Mouse (Mus musculus) 3134 (cell line): Measurements from ENCODE around the gene 1700109H08Rik.
"Not testable (repeated sequence)": the region's sequence is repeated elsewhere in the genome, so short reads cannot be mapped to it uniquely, and the experiment has no call there.

Source experiments
- DNase-seq: peaks from one replicate; pipeline ENCODE4 v3.0.0-alpha.2; 2011; ENCODE audit warnings: low spot score; ENCODE audit not compliant: insufficient read length; ENCODE audit errors: extremely low read depth

The 1700109H08Rik gene

GRCm38 (mm10) chr5:3571266-3571665 is at the start of gene 1700109H08Rik:
Gene 1700109H08Rik, plus strand, starts transcription at chr5:3571566.
- no peak for DNase-seq

GRCm38 (mm10) chr5:3521741-3522140 is 49.6 kb upstream of the 1700109H08Rik start:
- no peak for DNase-seq

GRCm38 (mm10) chr5:3522826-3523225 is 48.5 kb upstream of the 1700109H08Rik start:
- no peak for DNase-seq

- no peak for DNase-seq
Measured at GRCm38 (mm10) chr5:3527041-3527691, 44.2 kb upstream of the 1700109H08Rik start.

- DNase-seq: no peak
Measured at GRCm38 (mm10) chr5:3529585-3530189, 41.7 kb upstream of the 1700109H08Rik start.

- DNase-seq: not testable (repeated sequence)
Measured at GRCm38 (mm10) chr5:3532048-3532447, 39.3 kb upstream of the 1700109H08Rik start.

GRCm38 (mm10) chr5:3536592-3537212 is 34.7 kb upstream of the 1700109H08Rik start:
- DNase-seq: no peak

GRCm38 (mm10) chr5:3538505-3539472 is 32.6 kb upstream of the 1700109H08Rik start:
- peak; percentile 55 for DNase-seq

GRCm38 (mm10) chr5:3541871-3542270 is 29.5 kb upstream of the 1700109H08Rik start:
- no peak for DNase-seq

- peak; percentile 92 for DNase-seq
Measured at GRCm38 (mm10) chr5:3543629-3544479, 27.5 kb upstream of the 1700109H08Rik start, which contains the start of gene Fam133b. Gene Fam133b, plus strand, starts transcription at chr5:3543833.

GRCm38 (mm10) chr5:3544480-3544769 is 26.9 kb upstream of the 1700109H08Rik start:
- DNase-seq: no peak

GRCm38 (mm10) chr5:3546226-3546625 is 25.1 kb upstream of the 1700109H08Rik start:
- DNase-seq: no peak

- no peak for DNase-seq
Measured at GRCm38 (mm10) chr5:3551481-3551880, 19.9 kb upstream of the 1700109H08Rik start.

GRCm38 (mm10) chr5:3554198-3554597 is 17.2 kb upstream of the 1700109H08Rik start:
- DNase-seq: no peak

- no peak for DNase-seq
Measured at GRCm38 (mm10) chr5:3574825-3575224, 3.5 kb downstream of the 1700109H08Rik start.

GRCm38 (mm10) chr5:3577939-3578338 is 6.6 kb downstream of the 1700109H08Rik start:
- no peak for DNase-seq

GRCm38 (mm10) chr5:3579066-3579465 is 7.7 kb downstream of the 1700109H08Rik start:
- no peak for DNase-seq

GRCm38 (mm10) chr5:3595693-3596398 is 24.5 kb downstream of the 1700109H08Rik start, which contains the start of gene Pex1:
Gene Pex1, plus strand, starts transcription at chr5:3596066.
- DNase-seq: peak; percentile 88

- no peak for DNase-seq
Measured at GRCm38 (mm10) chr5:3596399-3596766, 25.0 kb downstream of the 1700109H08Rik start, which contains the start of gene Rbm48. Gene Rbm48, minus strand, starts transcription at chr5:3596585.
